ENCODE assay signal across 26 mouse cellular contexts in genomic region chr5:134458416-134458815, GRCm38 (mm10). TPM values are rescaled to one million over a fixed set of nuclear protein-coding genes. Genes with fewer than 3 reads are reported as not detected.
A peak's percentile ranks its signal among the peaks of the same experiment; 100 is the strongest.
DNase-seq lines count a peak whose midpoint lies in the region; ATAC-seq lines count a peak whose summit lies in the region.
"Had no signal": no experiment of that assay in that cellular context is flagged by ENCODE, and none has a peak within 500 bp of the region (broad histone marks: within the 10 kb centered on the region; RNA-seq: fewer than 3 reads in every experiment).

No protein-coding gene starts in this region.

- DNase-seq in adrenal gland, postnatal 10 days: peak; percentile 64
- no peak for DNase-seq in adrenal gland, postnatal 4 days (ENCODE audit: low spot score in 2 of 2)
- DNase-seq in heart, adult 11 months: peak; percentile 86
- DNase-seq in heart, adult 18-20 months: no peak
- DNase-seq in thymus, postnatal 0 days (ENCODE audit: low spot score): peak; percentile 2
- DNase-seq in thymus, postnatal 36 days: no peak
- peak; percentile 30 for DNase-seq in adipocyte (ENCODE audit: low spot score)
- DNase-seq: adrenal gland, adult 2 months; adrenal gland, postnatal 25 days; B cell, adult 2 months; cerebellum, adult 11-12 months; cerebellum, adult 2 months; cerebellum, adult 9-10 months; cerebellum, postnatal 10 days; cerebellum, postnatal 25 days; forebrain, postnatal 0 days had no signal

- peaks cover 21% of the 10 kb centered on the region for H3K4me1 ChIP-seq in hindbrain, embryonic 13.5 days (replicated peaks)

- H3K36me3 ChIP-seq in hindbrain, embryonic 13.5 days: no peaks in the 10 kb centered on the region
- H3K36me3 ChIP-seq: forebrain, embryonic 15.5 days; G1E had no signal

- H3K9me3 ChIP-seq in hindbrain, embryonic 13.5 days: no peaks in the 10 kb centered on the region
- H3K9me3 ChIP-seq: embryonic facial prominence, embryonic 10.5 days; embryonic facial prominence, embryonic 12.5 days; forebrain, embryonic 13.5 days; forebrain, embryonic 15.5 days; G1E had no signal

- WGBS in hindbrain, embryonic 13.5 days: 85% methylated on average over 3 of the region's 3 CpGs

- H3K27me3 ChIP-seq in hindbrain, embryonic 13.5 days: no peaks in the 10 kb centered on the region
- H3K27me3 ChIP-seq: CH12.LX; embryonic facial prominence, embryonic 12.5 days; forebrain, embryonic 13.5 days; forebrain, embryonic 15.5 days; Patski had no signal

- no peak overlapping the region for H3K4me2 ChIP-seq in hindbrain, embryonic 13.5 days
- H3K4me2 ChIP-seq: embryonic facial prominence, embryonic 12.5 days; forebrain, embryonic 13.5 days; forebrain, embryonic 15.5 days had no signal

- ATAC-seq in hindbrain, embryonic 13.5 days (ENCODE audit: low FRiP score): no peak
- ATAC-seq: activated CD4-positive, CD25-positive, alpha-beta regulatory T cell, adult 4 months; CD4-positive, CD25-positive, alpha-beta regulatory T cell, adult 4 months; forebrain, embryonic 13.5 days; forebrain, embryonic 15.5 days; forebrain, postnatal 0 days; Patski had no signal

- H3K9ac ChIP-seq in hindbrain, embryonic 13.5 days: no peak overlapping the region
- H3K9ac ChIP-seq: embryonic facial prominence, embryonic 12.5 days; forebrain, embryonic 13.5 days; forebrain, embryonic 15.5 days; forebrain, postnatal 0 days had no signal

- no peak overlapping the region for H3K27ac ChIP-seq in hindbrain, embryonic 13.5 days
- H3K27ac ChIP-seq: embryonic facial prominence, embryonic 10.5 days; embryonic facial prominence, embryonic 12.5 days; forebrain, embryonic 13.5 days; forebrain, embryonic 15.5 days had no signal

- no peak overlapping the region for H3K4me3 ChIP-seq in hindbrain, embryonic 13.5 days
- H3K4me3 ChIP-seq: embryonic facial prominence, embryonic 10.5 days; embryonic facial prominence, embryonic 12.5 days; forebrain, embryonic 13.5 days; forebrain, embryonic 15.5 days had no signal

RNA-seq across cellular contexts. Expression of gene Gtf2ird1, which starts 1.9 kb away (rescaled TPM):
- total RNA-seq in adrenal gland, postnatal 10 days (2021): 100 to 1,000 TPM in 1 of 2 experiments, 10 to 100 TPM in 1; 69.8 to 112 TPM
- 100 to 1,000 TPM in 1 of 2 experiments, 10 to 100 TPM in 1; 93.5 to 104 TPM for total RNA-seq in adrenal gland, postnatal 4 days (2021)
- 10 to 100 TPM; 18.2 to 20.5 TPM for total RNA-seq in heart, adult 18-20 months (2021)
- 54.7 and 67.4 TPM in 2 replicates for polyA plus RNA-seq in thymus, postnatal 0 days (2015; fragmentation: Nextera tagmentation; extraction: Ambion mirVana)
- polyA plus RNA-seq in hindbrain, embryonic 13.5 days (2015; fragmentation: Nextera tagmentation; extraction: Ambion mirVana): 74.5 and 76.0 TPM in 2 replicates

Comparison
In these comparisons a context has a peak if more than half of its experiments do, and no peak if none do; other contexts are left out.
1. DNase-seq: peak in adrenal gland, postnatal 10 days (single experiment), heart, adult 11 months (single experiment), thymus, postnatal 0 days (single experiment) and adipocyte (single experiment); none in adrenal gland, postnatal 4 days (0 of 2), heart, adult 18-20 months (0 of 2) and thymus, postnatal 36 days (0 of 2).